Mouse (Mus musculus) megakaryocyte, embryonic 14.5 days (primary cell): ENCODE results near the gene Nsmce1.

Source experiments
- FLI1 ChIP-seq: IDR thresholded peaks from 2 replicates; pipeline ENCODE4 v1.6.1; 2012; ENCODE audit warnings: low read length, inconsistent platforms, mixed read lengths
- GATA1 ChIP-seq: IDR thresholded peaks from 3 replicates; pipeline ENCODE4 v1.6.1; 2012; ENCODE audit warnings: mixed read lengths, low read length, inconsistent platforms, borderline replicate concordance

DNA sequence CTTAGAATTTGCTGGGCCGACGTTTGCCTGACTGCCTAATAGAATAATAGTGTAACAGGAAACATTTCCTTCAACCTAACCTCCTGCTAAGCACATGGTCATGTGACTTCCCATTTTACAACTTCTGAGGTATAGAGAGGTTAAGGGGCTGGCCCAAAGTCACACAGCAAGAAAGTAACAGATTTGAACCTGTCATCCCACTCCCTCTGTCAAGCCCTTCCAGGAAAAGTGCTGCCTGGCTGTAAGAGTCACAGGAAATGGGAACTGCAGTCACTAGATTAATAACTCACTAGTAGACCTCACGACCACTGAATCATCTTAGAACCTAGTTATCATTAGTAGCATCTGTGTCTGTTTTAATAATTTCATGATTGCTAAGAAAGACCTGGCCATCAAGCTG, 68.3 kb downstream of the Nsmce1 start:
- TF ChIP-seq GATA1 = no peak
- TF ChIP-seq FLI1 = no peak
